Mouse (Mus musculus) thymus, adult 2 months (tissue): ENCODE data around the gene E030030I06Rik.

Source experiments
- CTCF ChIP-seq: fragments of 200-500 bp; IDR thresholded peaks from 2 replicates; pipeline ENCODE4 v1.5.1; 2012; ENCODE audit warnings: mild to moderate bottlenecking, control low read depth, low read length, moderate library complexity, borderline replicate concordance; ENCODE audit not compliant: control insufficient read depth, poor library complexity, insufficient read depth; ENCODE audit errors: extremely low read depth
- POLR2A ChIP-seq: fragments of 200-500 bp; IDR thresholded peaks from 2 replicates; pipeline ENCODE4 v1.6.1; 2012; ENCODE audit warnings: mild to moderate bottlenecking, low read length, control low read depth, moderate library complexity; ENCODE audit not compliant: control insufficient read depth, poor library complexity, insufficient read depth; ENCODE audit errors: extremely low read depth

DNA sequence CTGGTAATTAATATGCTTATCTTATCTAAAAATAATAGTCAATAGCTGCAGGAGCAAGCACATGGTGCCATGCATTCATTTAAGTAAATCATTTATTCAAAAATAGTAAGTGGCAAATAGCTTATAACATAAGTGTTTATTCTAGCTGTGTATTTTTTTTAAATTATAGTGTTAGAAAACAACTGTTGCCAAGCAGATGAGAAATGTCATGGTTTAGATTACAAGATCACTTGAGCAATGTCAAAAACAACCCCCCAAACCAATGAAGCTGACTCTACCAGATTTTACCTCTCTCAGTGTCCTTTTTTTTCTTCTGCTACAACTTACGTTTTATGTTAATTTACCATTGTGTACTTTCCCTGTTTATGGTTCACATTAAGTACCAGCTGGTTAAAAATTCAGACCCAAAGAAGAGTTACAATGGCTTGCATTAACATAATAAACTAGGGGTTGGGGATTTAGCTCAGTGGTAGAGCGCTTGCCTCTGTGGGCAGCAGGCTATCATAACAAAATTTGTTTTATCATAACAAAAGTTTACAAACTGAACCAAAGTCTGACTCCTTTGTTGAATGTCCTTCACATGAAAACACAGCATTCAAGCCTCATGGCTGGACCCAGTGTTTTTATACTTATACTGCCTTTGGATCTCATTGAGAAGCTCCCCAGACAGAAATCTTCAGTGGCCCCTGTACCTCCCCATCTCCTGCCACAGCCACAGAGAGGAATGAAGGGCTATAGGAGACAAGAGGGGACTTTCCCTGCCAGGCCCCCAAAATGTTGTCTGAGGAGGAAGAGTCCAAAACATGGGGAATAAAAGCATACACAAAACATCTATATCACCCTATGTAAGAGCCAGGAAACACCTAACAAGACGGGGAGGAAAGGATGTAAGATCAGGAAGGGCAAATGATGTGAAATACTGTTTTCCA, 6.1 kb upstream of the E030030I06Rik start:
- no peak for TF ChIP-seq CTCF
- TF ChIP-seq POLR2A = no peak
